Mouse (Mus musculus): ENCODE measurements around the gene Ints3.

Ints3 gene

DNA sequence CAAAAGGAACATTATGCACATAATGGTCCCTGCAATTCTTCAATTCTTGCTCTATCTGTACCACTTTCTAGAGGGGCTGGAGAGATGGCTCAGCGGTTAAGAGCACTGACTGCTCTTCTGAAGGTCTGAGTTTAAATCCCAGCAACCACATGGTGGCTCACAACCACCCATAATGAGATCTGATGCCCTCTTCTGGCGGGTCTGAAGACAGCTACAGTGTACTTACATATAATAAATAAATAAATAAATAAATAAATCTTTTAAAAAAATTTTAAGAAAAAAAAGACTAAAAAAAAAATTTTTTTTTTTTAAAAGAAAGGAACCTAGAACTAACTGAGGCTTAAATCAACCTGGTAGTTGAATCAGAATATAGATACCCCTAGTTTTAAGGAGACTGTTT lies 90.6 kb downstream of the Ints3 start:
- peak; percentile 16 for DNase-seq

All from thymus, postnatal 25 days (tissue).